Mouse (Mus musculus): Measurements from ENCODE around the gene Chrna1. TPM values are rescaled to one million over a fixed set of nuclear protein-coding genes. Genes with fewer than 3 reads are reported as not detected.

The Chrna1 gene
- polyA plus RNA-seq, 1 experiment from 2014 or later, result 3.2 TPM

DNA sequence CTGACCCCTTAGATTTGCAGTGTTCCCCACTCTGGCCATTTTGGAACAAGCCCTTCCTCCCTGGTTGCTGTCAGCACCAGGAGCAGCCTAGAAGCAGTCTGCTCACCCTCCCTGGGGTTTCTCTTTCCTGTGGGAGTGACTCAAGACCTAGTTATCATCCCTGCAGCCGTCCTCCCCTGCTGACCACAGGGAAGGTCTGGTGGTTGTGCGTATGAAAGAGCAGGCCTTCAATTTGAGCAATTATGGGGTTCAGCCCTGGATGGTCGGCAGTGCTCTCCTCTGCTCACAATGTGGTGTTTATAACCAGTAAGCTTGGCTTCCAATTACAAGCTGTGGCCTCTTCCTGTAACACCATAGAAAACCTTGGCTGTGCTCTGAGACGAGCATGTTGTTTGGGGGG is 27.5 kb upstream of the Chrna1 start:
- peak; percentile 52; the same call in 1 of the 2 replicates for ATAC-seq (ENCODE audit: insufficient number of reproducible peaks, insufficient read depth, low FRiP score, low TSS enrichment, low read depth)
- no peak overlapping the region for H3K4me3 ChIP-seq
- peaks cover 26% of the 10 kb centered on the region for H3K4me1 ChIP-seq
- peak overlapping the region; percentile 48; the same call in 1 of the 2 replicates for H3K27ac ChIP-seq
- H3K27me3 ChIP-seq, result no peaks in the 10 kb centered on the region
- H3K9ac ChIP-seq, result no peak overlapping the region
- H3K36me3 ChIP-seq, result peaks cover 8% of the 10 kb centered on the region
- H3K4me2 ChIP-seq, result no peak overlapping the region
- no peaks in the 10 kb centered on the region for H3K9me3 ChIP-seq
- WGBS, result 9% methylated on average over 4 of the region's 4 CpGs

DNA sequence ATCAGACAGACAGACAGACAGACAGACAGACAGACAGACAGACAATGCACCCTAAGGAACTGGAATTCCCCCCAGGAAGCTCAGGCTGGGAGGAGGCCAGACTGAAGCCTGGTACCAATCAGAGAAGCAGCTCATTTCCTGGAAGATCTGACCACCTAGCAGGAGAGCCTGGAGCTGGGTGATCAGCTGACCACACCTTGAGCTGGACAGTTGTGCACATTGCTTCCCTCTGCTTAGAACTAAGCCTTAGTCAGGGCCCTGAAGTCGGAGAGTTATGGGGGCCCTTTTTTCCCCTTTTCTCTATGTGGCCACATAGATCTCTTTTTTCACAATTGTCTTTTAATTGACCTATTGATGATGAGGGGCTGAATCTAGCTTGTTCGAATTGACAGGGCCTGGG is 27.0 kb upstream of the Chrna1 start:
- Histone ChIP-seq H3K9me3 (no peaks in the 10 kb centered on the region), H3K27me3 (no peaks in the 10 kb centered on the region), H3K4me2 (no peak overlapping the region), H3K4me3 (no peak overlapping the region), H3K27ac (peak overlapping the region; percentile 48; the same call in 1 of the 2 replicates), H3K4me1 (peaks cover 26% of the 10 kb centered on the region), H3K9ac (no peak overlapping the region), H3K36me3 (peaks cover 8% of the 10 kb centered on the region)
- 49% methylated on average over 2 of the region's 2 CpGs for WGBS
- no peak for ATAC-seq (ENCODE audit: insufficient number of reproducible peaks, insufficient read depth, low FRiP score, low TSS enrichment, low read depth)

DNA sequence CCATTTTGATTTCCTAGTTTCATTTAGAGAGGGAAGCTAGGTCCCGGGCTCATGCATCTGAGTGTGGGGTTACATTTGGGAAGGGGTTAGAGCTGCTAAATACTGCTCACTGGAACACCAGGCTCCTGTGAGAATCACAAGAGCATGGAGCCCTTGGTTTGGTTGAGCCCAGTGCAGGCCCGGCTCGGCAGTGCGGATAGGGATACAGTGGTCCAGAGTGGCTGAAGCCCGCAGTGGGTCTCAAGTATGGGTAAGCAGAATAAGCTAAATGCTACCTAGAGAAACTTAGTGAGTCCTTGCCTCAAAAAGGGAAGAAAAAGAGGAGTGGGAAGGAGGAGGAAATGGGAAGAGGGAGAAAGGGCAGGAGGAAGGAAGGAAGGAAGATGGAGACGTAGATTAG is 26.5 kb upstream of the Chrna1 start:
- Histone ChIP-seq H3K9ac (no peak overlapping the region), H3K9me3 (no peaks in the 10 kb centered on the region), H3K27me3 (no peaks in the 10 kb centered on the region), H3K4me2 (no peak overlapping the region), H3K27ac (no peak overlapping the region), H3K36me3 (peaks cover 8% of the 10 kb centered on the region), H3K4me1 (peaks cover 26% of the 10 kb centered on the region), H3K4me3 (no peak overlapping the region)
- no peak for ATAC-seq (ENCODE audit: insufficient number of reproducible peaks, insufficient read depth, low FRiP score, low TSS enrichment, low read depth)
- WGBS, result 89% methylated on average over 6 of the region's 6 CpGs

DNA sequence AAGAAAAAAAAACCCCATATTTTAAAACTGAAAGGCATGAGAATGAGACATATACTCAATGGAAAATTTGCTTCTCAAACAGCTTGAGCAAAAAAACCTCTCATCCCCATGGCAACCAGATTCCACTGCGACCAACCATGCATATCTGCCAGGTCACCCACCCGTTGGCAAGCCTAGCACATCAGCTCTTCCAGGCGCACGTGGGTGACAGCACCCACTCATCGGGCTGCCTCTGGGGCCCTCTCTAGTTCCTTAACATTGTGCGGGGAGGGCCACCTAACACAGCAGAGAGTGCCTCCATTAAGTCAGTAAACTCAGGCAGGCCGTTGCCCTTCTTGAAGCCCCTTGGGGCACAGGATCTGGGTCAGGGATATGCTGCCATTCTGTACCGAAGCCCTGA is 24.9 kb upstream of the Chrna1 start:
- Histone ChIP-seq H3K9me3 (no peaks in the 10 kb centered on the region), H3K36me3 (peaks cover 5% of the 10 kb centered on the region), H3K4me2 (no peak overlapping the region), H3K4me1 (peaks cover 26% of the 10 kb centered on the region), H3K4me3 (no peak overlapping the region), H3K27ac (no peak overlapping the region), H3K9ac (no peak overlapping the region), H3K27me3 (no peaks in the 10 kb centered on the region)
- ATAC-seq (ENCODE audit: insufficient number of reproducible peaks, insufficient read depth, low FRiP score, low TSS enrichment, low read depth), result no peak
- WGBS, result 61% methylated on average over 8 of the region's 8 CpGs

DNA sequence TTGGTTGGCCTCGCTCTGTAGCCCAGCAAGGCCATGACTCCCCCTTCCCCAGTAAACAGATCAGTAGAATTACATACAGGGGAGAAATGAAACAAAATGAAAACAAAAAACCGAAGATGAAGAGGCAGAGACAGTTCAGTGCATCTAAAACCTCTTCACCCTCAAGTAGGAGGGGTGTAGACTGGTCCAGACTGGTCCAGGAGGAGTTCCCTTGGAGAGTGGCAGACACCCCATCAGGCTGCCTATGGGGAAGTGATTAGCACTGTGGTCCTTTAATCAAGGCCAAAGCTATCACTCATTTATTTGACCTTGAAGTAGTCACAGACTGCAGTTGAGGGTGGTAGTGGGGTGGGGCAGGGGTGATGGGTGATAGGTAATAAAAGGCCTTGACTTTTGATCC is 24.4 kb upstream of the Chrna1 start:
- Histone ChIP-seq H3K4me1 (peaks cover 26% of the 10 kb centered on the region), H3K27me3 (no peaks in the 10 kb centered on the region), H3K36me3 (no peaks in the 10 kb centered on the region; the same call in 1 of the 2 replicates), H3K27ac (no peak overlapping the region), H3K4me2 (no peak overlapping the region), H3K9ac (no peak overlapping the region), H3K4me3 (no peak overlapping the region), H3K9me3 (no peaks in the 10 kb centered on the region)
- 91% methylated on average over 2 of the region's 2 CpGs for WGBS
- no peak for ATAC-seq (ENCODE audit: insufficient number of reproducible peaks, insufficient read depth, low FRiP score, low TSS enrichment, low read depth)

DNA sequence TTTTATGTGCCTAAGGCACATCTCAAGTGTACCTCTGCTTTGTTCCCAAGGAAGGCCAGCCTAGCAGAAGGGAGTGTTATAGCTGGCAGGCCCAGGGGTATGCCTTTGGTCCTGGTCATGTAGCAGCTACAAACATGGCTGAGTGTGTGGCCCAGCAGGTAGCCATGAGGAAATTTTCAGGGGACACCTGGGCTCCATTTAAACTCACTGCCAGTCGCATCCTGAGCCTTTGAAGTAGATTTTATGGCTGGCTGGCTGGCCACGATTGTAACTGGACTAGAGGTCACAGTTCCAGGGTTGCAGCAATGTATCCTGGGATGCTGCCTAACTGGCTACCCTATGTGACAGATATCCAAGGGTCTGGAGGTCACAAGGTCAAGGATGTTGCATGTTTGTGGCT is 20.5 kb upstream of the Chrna1 start:
- Histone ChIP-seq H3K27me3 (no peaks in the 10 kb centered on the region), H3K36me3 (no peaks in the 10 kb centered on the region), H3K27ac (no peak overlapping the region), H3K9me3 (no peaks in the 10 kb centered on the region), H3K4me3 (no peak overlapping the region), H3K4me2 (no peak overlapping the region), H3K4me1 (peaks cover 21% of the 10 kb centered on the region), H3K9ac (no peak overlapping the region)
- 44% methylated on average over 2 of the region's 2 CpGs for WGBS
- ATAC-seq (ENCODE audit: insufficient number of reproducible peaks, insufficient read depth, low FRiP score, low TSS enrichment, low read depth), result no peak

DNA sequence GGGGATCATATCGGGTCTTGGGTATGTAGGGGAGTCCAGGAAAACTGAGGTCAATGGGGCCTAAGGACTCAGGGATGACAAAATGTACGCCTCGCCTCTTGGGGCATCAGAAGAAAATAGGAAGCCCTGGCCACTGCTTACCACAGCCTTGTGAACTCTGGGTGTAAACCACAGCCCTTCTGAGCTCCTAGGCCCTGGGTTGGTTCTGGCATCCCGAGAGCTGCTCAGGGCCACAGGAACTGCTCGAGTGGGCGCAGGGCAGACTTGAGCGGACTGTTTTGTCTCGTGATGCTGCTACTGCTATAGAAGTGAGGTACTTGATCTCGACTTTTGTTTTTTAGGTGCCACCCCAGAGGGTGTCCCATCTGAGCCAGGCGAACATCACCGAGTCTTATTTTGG is 17.6 kb upstream of the Chrna1 start:
- peaks cover 22% of the 10 kb centered on the region for H3K4me1 ChIP-seq
- H3K9me3 ChIP-seq, result no peaks in the 10 kb centered on the region
- H3K36me3 ChIP-seq, result no peaks in the 10 kb centered on the region
- no peak overlapping the region for H3K27ac ChIP-seq
- no peak overlapping the region for H3K9ac ChIP-seq
- ATAC-seq (ENCODE audit: insufficient number of reproducible peaks, insufficient read depth, low FRiP score, low TSS enrichment, low read depth), result no peak
- H3K4me2 ChIP-seq, result no peak overlapping the region
- no peaks in the 10 kb centered on the region for H3K27me3 ChIP-seq
- 91% methylated on average over 11 of the region's 11 CpGs for WGBS
- no peak overlapping the region for H3K4me3 ChIP-seq

DNA sequence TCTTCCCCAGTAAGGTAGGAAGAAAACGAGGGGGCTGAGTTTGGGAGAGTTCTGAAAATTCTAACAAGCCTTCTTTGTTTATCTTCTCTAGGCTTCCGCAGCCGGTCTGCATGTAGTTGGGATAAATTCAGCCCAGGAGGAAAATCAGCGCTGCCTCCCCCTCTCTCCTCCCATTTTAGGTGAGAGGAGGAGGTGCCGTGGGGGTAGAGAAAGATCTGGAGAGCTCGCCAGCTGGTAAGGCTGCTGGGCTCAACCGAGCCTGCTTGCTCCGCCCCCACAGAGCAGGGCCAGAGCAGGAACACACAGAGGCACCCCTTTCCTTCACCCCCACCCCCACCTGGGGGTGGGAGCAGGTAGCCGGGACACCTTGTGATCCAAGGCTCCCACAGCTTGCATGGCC is 16.6 kb upstream of the Chrna1 start:
- H3K36me3 ChIP-seq, result no peaks in the 10 kb centered on the region
- ATAC-seq (ENCODE audit: insufficient number of reproducible peaks, insufficient read depth, low FRiP score, low TSS enrichment, low read depth), result 0 out of 2 replicates have a peak, but pooled peaks have one; percentile 43
- H3K4me2 ChIP-seq, result peak overlapping the region; percentile 52
- H3K9ac ChIP-seq, result no peak overlapping the region
- H3K4me1 ChIP-seq, result peaks cover 30% of the 10 kb centered on the region
- WGBS, result 12% methylated on average over 9 of the region's 9 CpGs
- H3K9me3 ChIP-seq, result no peaks in the 10 kb centered on the region
- H3K4me3 ChIP-seq, result peak overlapping the region; percentile 2; the same call in 1 of the 2 replicates
- peak overlapping the region; percentile 23; the same call in 1 of the 2 replicates for H3K27ac ChIP-seq
- no peaks in the 10 kb centered on the region for H3K27me3 ChIP-seq

DNA sequence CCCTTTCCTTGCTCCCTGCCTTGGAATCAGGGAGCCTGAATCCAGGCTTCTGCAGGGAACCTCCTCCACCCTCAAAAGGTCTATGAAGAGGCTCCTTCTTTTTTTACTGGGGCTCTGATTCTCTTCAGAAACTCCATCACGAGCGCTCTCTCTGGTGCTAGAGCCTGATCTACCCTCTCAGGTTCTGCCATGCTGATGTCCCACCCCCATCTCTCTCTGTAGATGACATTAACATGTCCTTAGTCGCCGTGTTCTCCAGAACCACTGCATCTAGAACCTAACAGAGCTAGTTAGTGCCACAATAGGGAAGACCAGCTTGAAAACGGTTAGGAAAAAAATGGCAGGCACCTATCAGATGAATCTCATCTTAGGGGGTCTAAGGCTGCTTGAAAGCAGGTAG is 16.2 kb upstream of the Chrna1 start:
- 64% methylated on average over 5 of the region's 5 CpGs for WGBS
- Histone ChIP-seq H3K4me1 (peaks cover 31% of the 10 kb centered on the region), H3K4me2 (peak overlapping the region; percentile 52), H3K36me3 (no peaks in the 10 kb centered on the region), H3K27me3 (no peaks in the 10 kb centered on the region), H3K9ac (no peak overlapping the region), H3K4me3 (peak overlapping the region; percentile 2; the same call in 1 of the 2 replicates), H3K27ac (peak overlapping the region; percentile 23; the same call in 1 of the 2 replicates), H3K9me3 (no peaks in the 10 kb centered on the region)
- ATAC-seq (ENCODE audit: insufficient number of reproducible peaks, insufficient read depth, low FRiP score, low TSS enrichment, low read depth), result no peak

DNA sequence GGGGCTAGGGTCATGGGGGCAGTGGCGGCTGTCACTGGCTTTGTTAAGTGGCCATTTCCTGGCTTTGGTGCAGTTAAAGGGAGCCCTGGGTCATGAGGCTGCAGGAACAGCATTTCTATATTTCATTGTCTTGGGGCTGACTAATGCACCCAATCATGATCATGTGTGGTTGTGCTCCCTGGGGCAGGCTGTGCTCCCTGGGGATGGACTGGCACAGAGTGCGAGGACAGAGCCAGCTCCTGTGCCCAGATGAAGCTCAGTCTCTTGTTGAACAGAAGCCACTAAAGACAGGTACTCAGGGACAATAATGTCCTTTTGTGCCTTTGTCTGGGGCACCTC is 12.9 kb upstream of the Chrna1 start:
- Histone ChIP-seq H3K27me3 (no peaks in the 10 kb centered on the region), H3K4me2 (no peak overlapping the region), H3K4me1 (peaks cover 55% of the 10 kb centered on the region), H3K27ac (no peak overlapping the region), H3K9me3 (no peaks in the 10 kb centered on the region), H3K4me3 (no peak overlapping the region), H3K36me3 (no peaks in the 10 kb centered on the region), H3K9ac (no peak overlapping the region)
- WGBS, result 57% methylated on average over 2 of the region's 2 CpGs
- ATAC-seq (ENCODE audit: insufficient number of reproducible peaks, insufficient read depth, low FRiP score, low TSS enrichment, low read depth), result no peak

DNA sequence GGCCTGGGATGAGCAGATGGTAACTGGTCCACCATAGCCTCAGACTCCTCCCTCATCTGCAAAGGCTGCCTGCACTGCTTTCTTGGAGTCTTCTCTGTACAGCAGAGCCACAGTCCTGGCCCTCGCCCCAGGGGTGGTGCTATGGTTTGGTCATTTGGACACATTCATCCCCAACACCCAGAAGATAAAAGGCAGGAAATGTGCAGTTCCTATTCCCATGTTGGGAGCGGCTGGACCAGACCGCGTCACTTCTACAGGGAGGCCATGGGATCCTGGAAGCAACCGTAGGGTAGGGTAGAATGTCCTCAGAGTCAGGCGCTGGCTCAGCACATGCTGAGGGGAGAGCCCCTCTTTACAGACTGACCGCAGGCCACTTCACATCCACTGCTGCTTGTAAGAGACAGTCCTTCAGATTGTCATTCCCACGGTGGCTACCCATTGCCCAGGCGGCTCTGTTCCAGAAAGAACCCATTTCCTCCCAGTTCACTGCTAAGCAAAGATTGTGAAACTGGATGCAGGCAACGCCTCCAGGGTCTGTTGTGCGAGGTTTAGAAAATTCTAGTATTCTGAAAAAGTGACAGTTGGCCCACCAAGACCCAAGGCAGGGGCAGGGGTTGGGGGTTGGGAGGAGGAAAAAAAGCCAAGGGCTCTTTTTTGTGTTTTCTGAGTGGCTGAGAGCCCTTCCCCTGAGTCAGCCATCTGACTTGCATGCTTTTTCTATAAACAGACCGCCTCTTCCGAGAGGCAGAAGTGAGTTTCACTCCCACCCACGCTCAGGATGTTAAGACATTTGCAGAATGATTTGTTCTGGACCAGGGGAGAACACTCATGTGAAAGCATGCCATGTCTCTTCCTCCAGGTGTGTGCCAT is 12.3 kb upstream of the Chrna1 start:
- no peaks in the 10 kb centered on the region for H3K36me3 ChIP-seq
- no peak overlapping the region for H3K4me3 ChIP-seq
- peaks cover 55% of the 10 kb centered on the region for H3K4me1 ChIP-seq
- H3K9ac ChIP-seq, result no peak overlapping the region
- 58% methylated on average over 14 of the region's 14 CpGs for WGBS
- H3K4me2 ChIP-seq, result no peak overlapping the region
- H3K27ac ChIP-seq, result no peak overlapping the region
- no peaks in the 10 kb centered on the region for H3K9me3 ChIP-seq
- H3K27me3 ChIP-seq, result no peaks in the 10 kb centered on the region
- ATAC-seq (ENCODE audit: insufficient number of reproducible peaks, insufficient read depth, low FRiP score, low TSS enrichment, low read depth), result no peak

DNA sequence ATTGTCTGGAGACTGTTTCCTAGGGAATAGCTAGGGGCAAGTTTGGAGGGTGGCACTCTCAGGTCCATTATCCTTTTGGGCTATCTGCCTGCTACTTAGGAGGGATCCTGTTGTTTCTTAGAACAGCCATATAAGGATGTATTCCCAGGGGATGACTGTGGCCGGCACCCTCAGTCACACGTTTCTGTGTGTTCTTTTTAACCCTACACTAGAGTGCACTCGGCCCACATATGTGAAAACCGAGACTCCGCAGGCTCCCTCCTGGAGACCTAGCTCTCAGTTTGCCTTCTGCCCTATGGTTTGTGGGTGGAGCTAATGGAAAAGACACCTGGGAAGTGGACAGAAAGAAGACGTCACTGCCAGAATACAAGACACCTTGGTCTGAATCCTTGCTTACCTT is 11.1 kb upstream of the Chrna1 start:
- Histone ChIP-seq H3K4me3 (no peak overlapping the region), H3K27me3 (no peaks in the 10 kb centered on the region), H3K9ac (no peak overlapping the region), H3K9me3 (no peaks in the 10 kb centered on the region), H3K4me1 (peaks cover 46% of the 10 kb centered on the region), H3K36me3 (no peaks in the 10 kb centered on the region), H3K27ac (no peak overlapping the region), H3K4me2 (no peak overlapping the region)
- no peak for ATAC-seq (ENCODE audit: insufficient number of reproducible peaks, insufficient read depth, low FRiP score, low TSS enrichment, low read depth)
- WGBS, result 41% methylated on average over 6 of the region's 6 CpGs
